Mouse (Mus musculus): ENCODE results near the gene Pard6b. TPM values are rescaled to one million over a fixed set of nuclear protein-coding genes. Genes with fewer than 3 reads are reported as not detected.
A peak's percentile ranks its signal among the peaks of the same experiment; 100 is the strongest.
"Not testable (repeated sequence)": the region's sequence is repeated elsewhere in the genome, so short reads cannot be mapped to it uniquely, and the experiment has no call there.

Gene Pard6b
- polyA plus RNA-seq (2017; shearing (Covaris generic)) = 1 to 10 TPM in 1 of 2 experiments, under 1 TPM in 1; 0.48 to 1.1 TPM

- ATAC-seq = peak; percentile 92
These were observed at the start of gene Pard6b for GRCm38 (mm10) chr2:168080431-168081246. Gene Pard6b (plus strand): TSS chr2:168081004.

- ATAC-seq = no peak
These were observed 49.0 kb upstream of the Pard6b start for GRCm38 (mm10) chr2:168031842-168032241.

- ATAC-seq = no peak
These were observed 46.9 kb upstream of the Pard6b start for GRCm38 (mm10) chr2:168033905-168034304.

DNA sequence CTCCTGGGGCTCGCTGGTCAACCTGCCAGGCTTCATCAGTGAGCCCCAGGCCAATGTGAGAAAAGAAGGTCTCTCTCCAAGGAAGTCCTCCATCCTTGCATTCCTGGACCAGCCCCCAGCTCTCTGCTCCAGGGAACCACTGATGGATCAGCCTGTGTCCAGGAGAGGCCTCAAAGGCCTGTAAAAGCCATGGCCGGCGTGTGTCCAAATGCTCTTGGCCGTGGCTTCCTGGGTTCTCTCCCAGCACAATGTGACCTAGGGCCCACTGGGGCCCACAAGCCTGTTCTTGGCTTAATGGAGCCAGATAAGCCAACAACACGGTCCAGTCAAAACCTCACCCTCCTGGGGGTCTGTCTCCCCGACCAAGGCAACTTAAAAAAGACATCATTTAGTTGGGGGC is 44.9 kb upstream of the Pard6b start:
- ATAC-seq = no peak

DNA sequence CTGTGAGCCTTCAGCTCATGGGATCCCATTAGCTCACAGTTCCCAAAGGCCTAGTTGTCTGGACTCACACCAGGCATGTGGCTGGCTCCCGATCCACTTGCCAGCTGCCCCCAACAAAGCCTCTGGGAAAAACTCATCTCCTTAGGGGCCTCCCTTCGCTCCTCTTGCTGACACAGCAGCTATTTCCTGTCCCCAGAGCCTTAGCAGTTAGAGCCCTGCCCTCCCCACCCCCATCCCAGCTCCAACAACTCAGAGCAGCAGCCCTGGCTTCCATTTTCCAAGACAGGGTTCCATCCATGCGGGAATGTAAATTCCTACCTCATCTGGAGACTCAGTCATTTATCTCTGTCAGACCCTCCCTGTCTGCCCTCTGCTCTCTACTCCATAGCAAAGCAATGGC is 43.7 kb upstream of the Pard6b start:
- no peak for ATAC-seq

GRCm38 (mm10) chr2:168040751-168041150 is 40.1 kb upstream of the Pard6b start:
- ATAC-seq = no peak

GRCm38 (mm10) chr2:168042019-168042418 is 38.8 kb upstream of the Pard6b start:
- no peak for ATAC-seq

- ATAC-seq = no peak
These were observed 36.0 kb upstream of the Pard6b start for GRCm38 (mm10) chr2:168044681-168045287.

DNA sequence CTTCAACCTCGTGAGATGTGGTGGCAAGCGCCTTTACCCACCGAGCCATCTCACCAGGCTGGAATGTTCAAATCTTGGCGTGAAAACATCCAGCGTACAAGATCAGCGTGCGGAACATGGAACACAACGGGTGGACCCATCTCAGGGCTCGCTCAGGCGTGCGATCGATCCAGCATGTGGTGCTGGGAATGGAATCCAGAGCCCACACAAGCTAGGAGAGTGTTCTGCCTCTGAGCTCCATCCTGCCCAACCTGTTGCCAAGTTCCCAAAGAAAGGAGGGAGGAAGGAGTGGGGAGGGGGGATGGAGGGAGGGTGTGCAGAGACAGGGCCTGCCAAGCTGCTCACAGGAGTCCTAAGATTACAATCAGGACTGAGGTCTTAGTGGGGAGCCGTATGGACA is 35.4 kb upstream of the Pard6b start:
- ATAC-seq = no peak

DNA sequence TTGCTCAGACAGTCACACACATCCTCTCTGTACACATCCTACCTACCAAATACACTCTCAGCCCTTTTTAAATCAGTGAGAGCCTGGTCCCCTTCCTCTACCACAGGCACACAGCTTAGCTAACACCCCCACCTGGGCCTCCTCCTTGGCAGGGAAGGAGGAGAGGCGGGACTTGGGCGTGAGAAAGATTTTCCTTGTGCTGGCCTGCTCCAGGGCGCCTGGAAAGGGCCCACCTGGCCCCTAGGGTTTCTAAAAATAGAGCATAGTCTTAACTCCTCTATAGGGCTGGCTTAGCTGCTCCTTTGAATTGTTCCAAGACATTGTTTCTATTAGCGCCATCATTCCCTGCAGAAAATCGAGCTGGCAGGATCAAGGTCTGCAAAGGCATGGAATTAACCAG is 35.0 kb upstream of the Pard6b start:
- no peak for ATAC-seq

DNA sequence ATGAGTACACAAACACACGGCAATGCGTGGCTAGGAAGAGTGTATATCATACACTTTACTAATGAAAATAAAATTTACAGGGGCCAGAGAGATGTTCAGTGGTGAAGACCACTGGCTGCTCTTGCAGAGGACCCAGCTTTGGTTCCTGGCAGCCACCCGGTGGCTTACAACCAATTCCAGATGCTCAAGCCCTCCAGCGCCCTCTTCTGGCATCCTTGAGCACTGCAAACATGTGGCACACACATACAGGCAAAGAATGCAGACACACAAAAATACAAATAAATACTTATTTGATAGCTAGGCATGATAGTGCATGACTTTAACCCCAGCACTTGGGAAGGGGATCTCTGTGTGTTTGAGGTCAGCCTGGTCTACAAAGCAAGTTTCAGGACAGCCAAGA is 34.3 kb upstream of the Pard6b start:
- no peak for ATAC-seq

DNA sequence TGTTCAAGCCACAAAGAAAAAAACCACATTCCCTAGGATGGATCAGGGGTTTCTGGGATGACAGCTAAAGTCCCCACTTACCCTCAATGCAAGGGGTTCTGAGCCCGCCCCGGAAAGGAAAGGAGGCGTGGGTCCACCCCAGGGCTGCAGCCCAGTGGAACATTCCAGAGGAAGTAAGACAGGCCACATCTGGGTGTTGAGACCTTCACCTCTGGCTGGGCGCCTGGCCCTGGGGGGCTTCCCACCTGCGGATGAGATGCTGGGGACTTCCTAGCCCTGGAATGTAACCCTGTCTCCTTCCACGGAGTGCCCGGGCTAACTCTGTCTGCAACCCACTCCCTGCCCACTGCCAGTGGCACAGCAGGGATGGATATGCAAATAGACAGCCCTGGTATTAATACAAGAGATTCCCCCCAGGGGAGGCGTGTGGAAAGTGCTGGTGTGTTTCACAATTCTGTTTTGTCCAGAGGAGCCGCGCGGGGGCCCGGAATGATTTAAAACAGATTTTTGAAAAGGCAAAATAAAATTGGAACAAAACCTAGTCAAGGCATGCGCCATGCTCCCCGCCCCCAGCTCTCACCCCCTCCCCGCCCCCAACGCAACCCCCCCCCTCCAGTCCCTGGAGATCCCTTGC is 31.7 kb upstream of the Pard6b start:
- no peak for ATAC-seq

DNA sequence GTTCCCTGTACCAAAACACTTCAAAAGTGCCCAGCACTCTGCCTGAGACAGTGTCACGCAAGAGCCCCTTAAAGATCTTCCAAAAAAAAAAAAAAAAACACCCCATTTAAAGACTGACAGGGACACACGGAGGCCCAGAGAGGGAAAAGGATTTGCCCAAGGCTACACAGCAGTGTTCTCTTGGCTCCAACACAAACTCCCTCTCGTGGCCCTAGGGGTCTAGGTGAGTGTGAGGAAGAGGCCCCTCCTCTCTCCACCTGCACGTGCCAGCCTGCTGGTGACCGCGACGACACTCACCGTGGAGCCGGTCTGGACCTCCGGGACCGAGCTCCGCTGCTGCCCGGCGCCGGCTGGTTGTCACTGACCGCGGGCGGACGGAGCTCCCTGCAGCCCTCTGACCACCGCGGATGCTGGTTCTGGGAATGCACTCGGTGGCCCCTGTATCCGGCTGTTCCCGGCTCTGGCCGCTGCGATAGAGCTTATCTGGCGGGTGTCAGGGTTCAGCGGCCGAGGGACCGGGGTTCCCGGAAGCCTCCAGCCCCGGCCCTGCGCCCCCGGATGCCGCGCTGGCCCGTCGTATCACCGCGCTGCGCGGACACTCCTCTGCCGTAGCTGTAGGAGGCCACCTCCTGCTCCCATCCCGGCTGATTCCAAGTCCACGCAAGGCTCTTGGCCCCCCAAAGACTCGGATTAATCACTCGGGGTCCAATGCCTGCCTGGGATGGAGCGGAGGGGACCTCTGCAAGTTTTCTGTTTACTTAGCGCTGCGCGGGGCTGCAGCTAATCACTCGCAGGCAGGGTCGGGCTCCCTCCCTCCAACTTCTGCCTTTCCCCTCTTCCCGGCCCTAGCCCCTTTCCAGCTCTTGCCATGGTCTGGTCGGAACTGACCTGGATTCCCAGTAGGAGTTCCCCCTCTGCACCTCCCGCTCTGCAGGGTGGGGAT is 30.5 kb upstream of the Pard6b start:
- no peak for ATAC-seq

DNA sequence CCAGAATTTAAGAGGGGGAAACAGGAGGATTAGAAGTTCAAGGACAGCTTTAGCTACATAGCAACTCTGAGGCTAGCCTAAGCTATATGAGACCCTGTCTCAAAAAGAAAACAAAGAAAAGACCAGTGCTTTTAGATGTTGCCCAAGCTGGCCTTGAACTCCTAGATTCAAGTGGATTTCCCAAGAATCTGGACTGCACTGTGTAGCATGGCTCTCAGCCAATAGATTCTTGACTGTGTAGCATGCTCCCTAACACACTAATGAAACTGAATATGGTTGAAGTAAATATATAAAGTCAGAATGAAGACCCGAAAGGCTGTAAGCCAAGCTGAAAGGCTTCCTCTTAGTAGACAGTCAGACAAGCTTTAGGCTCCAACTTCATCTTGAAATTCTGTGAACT is 28.6 kb upstream of the Pard6b start:
- ATAC-seq = no peak

GRCm38 (mm10) chr2:168052689-168053088 is 28.1 kb upstream of the Pard6b start:
- no peak for ATAC-seq

- no peak for ATAC-seq
These were observed 26.7 kb upstream of the Pard6b start for GRCm38 (mm10) chr2:168054142-168054541.

DNA sequence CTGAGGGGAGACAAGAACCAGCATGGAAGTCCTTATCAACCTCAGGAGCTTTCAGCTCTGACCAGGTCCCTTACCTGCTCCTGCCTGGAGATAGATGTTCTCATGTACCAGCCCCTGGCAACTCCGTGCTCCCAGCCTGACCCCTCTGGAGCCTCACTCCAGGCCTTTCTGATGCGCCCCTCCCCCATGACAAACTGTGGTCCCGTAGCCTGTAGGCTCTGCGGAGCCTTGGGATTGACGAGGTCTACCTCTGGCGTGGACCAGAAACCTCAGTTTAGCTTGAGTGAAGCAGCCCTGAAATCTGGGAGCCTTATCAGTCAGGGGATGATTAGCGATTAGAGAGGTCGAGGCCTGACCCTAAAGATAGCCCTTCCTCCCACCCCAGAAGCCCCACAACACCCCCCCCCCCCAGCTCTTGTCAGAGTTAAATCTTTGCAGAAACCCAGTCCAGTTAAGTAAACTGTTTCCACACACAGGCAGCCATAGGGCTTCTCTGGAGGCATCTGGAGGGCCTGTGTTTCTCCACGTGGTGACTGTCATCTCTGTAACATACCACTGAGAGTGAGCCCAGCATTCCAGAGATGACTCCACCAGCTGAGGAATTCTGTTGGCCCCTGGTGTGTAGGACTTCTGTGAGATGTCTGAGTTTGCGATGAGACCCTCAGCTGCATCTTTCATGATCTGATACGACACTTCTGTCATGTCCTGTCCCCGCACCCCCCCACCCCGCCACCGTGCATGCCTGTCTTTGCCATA is 24.7 kb upstream of the Pard6b start:
- no peak for ATAC-seq

DNA sequence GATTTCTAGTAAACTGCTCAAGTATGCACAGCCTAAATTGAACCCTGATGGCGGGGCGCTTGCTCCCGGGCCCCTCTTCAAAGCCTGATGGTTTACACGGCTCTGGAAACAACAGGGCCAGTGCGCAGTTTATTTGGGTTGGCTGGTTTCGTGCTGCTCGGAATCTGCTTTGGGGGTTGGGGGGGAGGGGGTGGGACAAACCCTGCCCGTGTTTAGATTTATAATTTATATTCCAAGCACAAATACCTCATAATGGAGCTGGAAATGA is 24.2 kb upstream of the Pard6b start:
- ATAC-seq = no peak

GRCm38 (mm10) chr2:168057876-168058275 is 22.9 kb upstream of the Pard6b start:
- ATAC-seq = not testable (repeated sequence)

DNA sequence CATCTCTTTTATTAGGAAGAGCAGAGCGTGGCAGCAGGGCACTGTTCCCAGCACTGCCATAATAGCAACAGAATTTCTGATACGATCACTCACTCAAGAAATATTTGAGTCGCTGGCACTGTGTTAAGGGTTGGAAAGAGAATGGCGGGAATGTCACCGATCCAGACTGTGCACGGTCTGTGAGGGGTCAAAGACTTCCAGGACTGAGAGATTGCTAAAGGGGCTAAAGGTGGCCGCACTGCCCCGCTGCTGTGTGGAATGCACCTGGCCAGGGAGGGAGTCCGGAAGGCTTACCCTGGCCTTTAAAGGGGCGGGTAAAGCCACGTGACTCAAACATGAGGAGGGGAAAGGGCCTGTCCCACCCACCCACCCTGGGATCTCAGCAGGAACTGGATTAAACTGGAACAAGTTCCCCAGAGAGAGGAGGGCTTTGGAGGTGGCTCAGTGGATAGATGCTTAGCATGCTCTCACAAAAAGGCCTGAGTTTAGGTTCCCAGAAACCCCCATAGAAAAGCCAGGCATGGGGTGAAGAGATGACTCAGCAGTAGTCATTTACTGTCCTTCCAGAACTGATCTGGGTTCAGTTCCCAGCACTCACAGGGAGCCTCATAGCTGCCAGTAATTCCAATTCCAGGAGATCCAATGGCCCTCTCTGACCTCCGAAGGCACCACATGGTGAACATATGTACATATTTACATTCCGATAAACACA is 22.2 kb upstream of the Pard6b start:
- no peak for ATAC-seq

DNA sequence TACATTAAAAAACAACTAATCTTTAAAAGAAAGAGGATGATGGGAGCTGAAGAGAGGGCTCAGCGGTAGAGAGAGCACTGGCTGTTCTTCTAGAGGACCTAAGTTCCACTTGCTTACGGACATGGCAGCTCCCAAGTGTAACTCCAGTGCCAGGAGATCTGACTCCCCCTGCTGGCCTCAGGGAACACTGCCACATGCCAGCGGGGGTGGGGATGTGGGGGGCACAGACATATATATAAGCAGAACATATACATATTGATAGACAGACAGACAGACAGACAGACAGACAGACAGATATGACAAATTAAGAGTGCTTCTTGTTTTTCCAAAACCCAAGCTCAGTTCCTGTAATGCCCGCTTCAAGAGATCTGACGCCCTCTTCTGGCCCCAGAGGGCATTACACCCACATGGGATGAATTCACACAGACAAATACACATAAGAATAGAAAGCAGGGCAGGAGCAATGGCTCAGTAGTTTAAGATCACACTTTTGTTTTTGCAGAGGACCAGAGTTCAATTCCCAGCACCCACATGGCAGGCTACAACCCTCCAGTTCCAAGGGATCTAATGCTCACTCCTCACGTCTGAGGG is 21.5 kb upstream of the Pard6b start:
- ATAC-seq = no peak

Measured in activated CD4-positive, CD25-positive, alpha-beta regulatory T cell, adult 4 months (primary cell).